Mouse (Mus musculus): Measurements from ENCODE around the gene Ctnnbl1.

- TF ChIP-seq CTCF (IDR thresholded peaks at IDR 0.05; ENCODE audit: extremely low read depth, insufficient read depth, insufficient read length, insufficient replicate concordance) (no peak), POLR2A (IDR thresholded peaks at IDR 0.05; ENCODE audit: low read depth, low read length) (no peak)
Observed at GRCm38 (mm10) chr2:157808368-157808923, 71.2 kb downstream of the Ctnnbl1 start.
